Mouse (Mus musculus) adrenal gland, postnatal 4 days (tissue): Measurements from ENCODE around the gene Srsf6. TPM values are rescaled to one million over a fixed set of nuclear protein-coding genes. Genes with fewer than 3 reads are reported as not detected.
"Not testable (repeated sequence)": the region's sequence is repeated elsewhere in the genome, so short reads cannot be mapped to it uniquely, and the experiment has no call there.

Experiments used
- DNase-seq, 2 experiments: peaks; one replicate each; pipeline ENCODE4 v3.0.0; 2021 to 2022; ENCODE audit warnings: low spot score in 2 of 2, mixed read lengths in 2 of 2
- long read RNA-seq, 2 experiments: library from polyadenylated mRNA; stranded (forward); transcript quantifications; one replicate each; pipeline ENCODE4 v2.0.0; 2021
- total RNA-seq, 2 experiments: library from RNA; stranded (reverse); gene quantifications; 2 replicates each; pipeline ENCODE4 v1.2.3; 2021

Gene Srsf6
- 100 to 1,000 TPM; 244 to 280 TPM for total RNA-seq
- long read RNA-seq, experiment 1, transcript Srsf6-203 (6 exons, 3,527 nt): major isoform, 101 of 122 reads
- long read RNA-seq, experiment 1, transcript Srsf6-201 (7 exons, 1,666 nt): minor isoform, 7 of 122 reads
- long read RNA-seq, experiment 1, partial matches to known transcripts: 11 of 122 reads
- long read RNA-seq, experiment 1, other reads (novel, unspliced or antisense): 3 of 122 reads
- long read RNA-seq, experiment 2, transcript Srsf6-203 (6 exons, 3,527 nt): major isoform, 179 of 217 reads
- long read RNA-seq, experiment 2, transcript Srsf6-201 (7 exons, 1,666 nt): minor isoform, 12 of 217 reads
- long read RNA-seq, experiment 2, partial matches to known transcripts: 7 of 217 reads
- long read RNA-seq, experiment 2, other reads (novel, unspliced or antisense): 19 of 217 reads

DNA sequence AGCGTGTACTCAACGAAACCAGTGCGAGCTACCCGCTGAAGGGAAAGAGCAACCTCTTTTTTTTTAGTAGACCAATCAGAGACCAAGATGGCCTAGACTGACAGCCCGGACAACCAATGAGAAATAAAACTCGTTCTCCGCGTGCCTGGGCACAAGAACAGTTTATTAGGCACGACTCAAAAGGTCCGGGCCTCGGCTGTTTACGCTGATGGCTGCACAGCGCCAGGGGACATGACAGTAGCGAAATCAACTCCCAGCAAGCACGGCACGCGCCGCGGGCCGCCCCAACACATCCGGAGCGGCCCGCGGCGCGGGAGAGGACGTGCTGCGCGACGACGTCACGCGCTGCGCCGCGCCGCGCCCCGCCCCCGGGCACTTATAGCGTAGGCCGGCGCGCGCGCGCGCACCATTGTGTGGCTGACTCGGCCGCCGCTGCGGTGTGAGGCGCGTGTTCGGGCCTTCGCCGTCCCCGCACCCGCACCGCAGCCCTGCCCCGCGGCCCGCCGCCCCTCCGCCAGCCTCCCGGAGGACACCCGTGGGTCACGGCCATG, at the start of gene Srsf6:
TSS of gene Srsf6 (plus strand) at position 406 of the 551 bp plus-strand sequence.
- peak; percentile 74 to 80 for DNase-seq

- no peak for DNase-seq
Observed at GRCm38 (mm10) chr2:162884101-162884500, 47.2 kb upstream of the Srsf6 start.

DNA sequence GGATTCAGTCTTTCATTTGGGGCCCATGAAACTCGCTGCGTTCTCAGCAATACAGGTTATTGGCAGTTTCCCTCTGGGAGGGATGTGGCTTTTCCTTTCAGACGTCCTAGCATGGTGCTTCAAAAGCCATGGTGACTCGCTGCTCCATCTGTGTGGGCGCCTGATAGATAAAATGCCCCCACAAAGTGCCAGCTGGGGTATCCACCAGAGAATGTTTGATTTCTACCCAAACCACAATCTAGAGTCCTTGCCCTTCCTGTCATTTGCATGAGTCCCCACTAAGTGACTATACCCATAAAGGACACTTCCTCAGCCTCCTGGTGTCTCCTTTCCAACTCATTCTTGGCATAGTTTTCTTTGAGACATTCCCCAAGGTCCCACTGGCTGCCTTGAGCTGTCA, 44.2 kb upstream of the Srsf6 start:
- DNase-seq: no peak

DNA sequence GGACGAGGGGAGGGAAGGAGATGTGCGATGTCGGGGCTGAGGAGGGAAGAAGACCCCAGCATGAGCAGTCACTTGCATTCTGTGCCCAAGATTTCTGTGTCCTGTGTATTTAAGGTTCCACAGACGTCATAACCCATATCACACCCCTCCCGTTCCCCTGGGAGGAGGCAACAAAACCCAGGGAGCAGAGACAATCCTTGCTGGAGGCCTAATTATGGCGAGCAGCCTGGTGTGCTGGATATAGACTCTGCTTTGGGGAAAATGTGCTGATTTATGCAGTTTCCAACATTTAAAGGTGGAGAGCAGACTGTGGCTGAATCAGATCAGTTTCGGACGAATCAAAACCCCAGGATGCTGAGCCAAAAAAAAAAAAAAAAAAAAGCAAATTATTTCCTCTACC, 42.7 kb upstream of the Srsf6 start:
- no peak for DNase-seq

- no peak for DNase-seq
Observed at GRCm38 (mm10) chr2:162889191-162889590, 42.1 kb upstream of the Srsf6 start.

- DNase-seq: no peak
Observed at GRCm38 (mm10) chr2:162889731-162890130, 41.6 kb upstream of the Srsf6 start.

DNA sequence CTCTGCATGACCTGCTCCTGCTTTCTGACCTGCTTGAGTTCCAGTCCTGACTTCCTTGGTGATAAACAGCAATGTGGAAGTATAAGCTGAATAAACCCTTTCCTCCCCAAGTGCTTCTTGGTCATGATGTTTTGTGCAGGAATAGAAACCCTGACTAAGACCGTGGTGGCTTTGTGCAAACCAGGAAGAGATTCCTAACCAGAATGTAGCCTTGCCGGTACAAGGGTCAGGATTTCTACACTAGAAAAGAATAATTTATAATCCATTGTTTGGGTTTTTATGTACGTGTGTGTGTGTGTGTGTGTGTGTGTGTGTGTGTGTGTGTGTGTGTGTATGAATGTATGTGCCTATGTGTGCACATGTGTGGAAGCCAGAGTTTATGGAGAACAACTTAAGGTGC, 38.3 kb upstream of the Srsf6 start:
- not testable (repeated sequence) for DNase-seq

DNA sequence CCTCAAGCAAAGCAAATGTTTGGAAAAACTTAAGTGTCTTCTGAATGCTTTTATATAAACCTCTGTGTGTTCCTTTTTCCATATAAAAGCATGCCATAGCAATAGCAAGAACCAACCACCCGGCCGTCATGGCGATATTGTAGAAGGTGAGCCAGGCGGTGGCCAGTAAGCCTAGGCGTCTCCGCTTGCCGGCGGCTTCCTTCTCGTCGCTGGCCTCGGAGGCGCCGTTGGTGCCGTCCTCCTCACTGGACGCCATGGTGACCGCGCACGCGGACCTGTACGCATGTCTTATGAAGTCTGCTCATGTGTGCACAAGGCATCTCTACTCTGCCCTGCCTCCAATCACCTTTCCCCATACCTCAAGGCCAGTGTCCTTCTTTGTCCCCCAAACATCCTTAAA, 32.1 kb upstream of the Srsf6 start:
- DNase-seq: not testable (repeated sequence)

- no peak for DNase-seq
Observed at GRCm38 (mm10) chr2:162899880-162900589, 31.3 kb upstream of the Srsf6 start.

DNA sequence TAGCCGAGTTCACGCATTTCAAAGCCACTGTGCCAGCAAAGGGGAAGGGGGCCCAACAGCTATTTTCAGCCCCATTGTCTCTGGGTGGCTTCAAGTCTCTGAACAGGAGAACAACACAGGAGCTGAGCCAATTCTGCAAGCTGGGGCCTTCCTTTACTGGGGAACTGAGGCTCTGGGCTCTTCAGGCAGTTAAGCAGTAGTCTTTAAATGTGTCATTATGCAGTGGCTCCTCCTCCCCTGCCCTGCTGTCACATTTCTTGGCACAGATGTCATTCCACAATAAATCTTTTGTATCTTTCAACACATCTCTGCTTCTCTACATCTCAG, 30.8 kb upstream of the Srsf6 start:
- DNase-seq: no peak

DNA sequence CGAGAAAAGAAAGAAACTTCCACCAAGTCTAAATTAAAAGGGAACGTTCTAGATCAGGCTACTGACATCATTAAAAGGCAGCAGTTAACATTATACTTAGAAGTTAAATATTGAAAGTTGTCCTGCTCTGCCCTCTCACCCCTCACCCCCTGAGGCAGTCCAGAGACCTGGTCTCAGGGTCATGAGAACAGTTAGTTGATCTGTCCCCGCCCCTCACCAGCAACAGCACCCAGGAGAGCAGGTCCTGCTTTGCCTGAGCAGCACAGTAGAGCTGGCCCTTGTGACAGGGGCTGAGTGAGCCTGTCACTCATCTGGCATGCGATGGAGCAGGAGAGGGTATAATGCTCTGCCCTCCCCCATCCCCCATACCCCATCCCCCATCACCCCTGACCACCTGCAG, 25.4 kb upstream of the Srsf6 start:
- DNase-seq: no peak

DNA sequence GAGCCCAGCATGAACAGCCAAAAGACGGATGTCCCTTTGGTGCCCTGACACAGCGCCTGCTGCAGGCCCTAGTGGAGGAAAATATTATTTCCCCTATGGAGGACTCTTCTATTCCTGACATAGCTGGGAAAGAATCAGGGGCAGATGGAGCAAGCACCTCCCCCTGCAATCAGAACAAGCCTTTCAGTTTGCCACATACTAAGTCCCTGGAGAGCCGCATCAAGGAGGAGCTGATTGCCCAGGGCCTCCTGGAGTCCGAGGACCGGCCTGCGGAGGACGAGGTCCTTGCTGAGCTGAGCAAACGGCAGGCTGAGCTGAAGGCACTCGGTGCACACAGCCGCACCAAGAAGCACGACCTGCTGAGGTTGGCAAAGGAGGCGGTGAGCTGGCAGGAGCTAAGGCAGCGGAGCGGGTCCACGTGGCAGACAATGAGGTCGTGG, 23.3 kb upstream of the Srsf6 start:
- no peak for DNase-seq

GRCm38 (mm10) chr2:162914040-162914439, 17.3 kb upstream of the Srsf6 start:
- DNase-seq: no peak

DNA sequence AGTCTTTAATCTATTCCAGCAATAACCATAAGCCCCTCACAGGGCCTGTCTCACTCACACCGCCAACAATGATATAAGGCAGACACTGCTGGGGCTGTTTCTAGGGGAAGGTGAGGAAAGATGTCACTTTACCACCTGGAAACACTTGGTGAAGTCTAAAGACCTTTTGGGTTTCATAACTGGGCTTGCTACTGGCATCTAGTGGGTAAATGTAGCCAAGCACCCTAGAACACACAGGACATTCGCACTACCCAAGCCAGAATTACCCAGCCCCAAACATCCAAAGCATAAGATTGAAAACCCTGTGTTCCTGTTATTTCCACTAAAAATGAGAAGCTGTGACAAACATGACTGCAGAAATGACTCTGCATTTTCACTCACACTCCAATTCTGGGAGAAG, 16.8 kb upstream of the Srsf6 start:
- no peak for DNase-seq

DNA sequence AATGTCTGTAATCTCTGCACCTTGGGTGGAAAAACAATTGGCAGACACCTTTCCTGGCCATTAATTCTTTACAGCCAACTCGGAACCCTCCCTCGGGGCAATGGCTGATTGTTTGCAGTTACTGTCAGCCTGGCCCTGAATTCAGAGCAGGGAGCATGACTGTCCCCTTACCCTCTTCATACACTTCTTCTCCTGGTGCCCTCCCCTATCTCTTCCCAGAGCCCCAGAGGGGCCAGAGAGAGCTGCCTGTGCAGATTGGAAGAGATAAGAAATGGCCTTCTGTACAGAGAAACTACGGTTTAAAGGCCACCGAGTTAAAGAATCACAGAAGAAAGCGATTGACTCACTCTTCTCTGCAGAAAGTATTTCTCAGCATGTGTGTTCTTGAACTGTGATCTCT, 11.4 kb upstream of the Srsf6 start:
- DNase-seq: no peak

- no peak for DNase-seq
Observed at GRCm38 (mm10) chr2:162922183-162922582, 9.1 kb upstream of the Srsf6 start.

DNA sequence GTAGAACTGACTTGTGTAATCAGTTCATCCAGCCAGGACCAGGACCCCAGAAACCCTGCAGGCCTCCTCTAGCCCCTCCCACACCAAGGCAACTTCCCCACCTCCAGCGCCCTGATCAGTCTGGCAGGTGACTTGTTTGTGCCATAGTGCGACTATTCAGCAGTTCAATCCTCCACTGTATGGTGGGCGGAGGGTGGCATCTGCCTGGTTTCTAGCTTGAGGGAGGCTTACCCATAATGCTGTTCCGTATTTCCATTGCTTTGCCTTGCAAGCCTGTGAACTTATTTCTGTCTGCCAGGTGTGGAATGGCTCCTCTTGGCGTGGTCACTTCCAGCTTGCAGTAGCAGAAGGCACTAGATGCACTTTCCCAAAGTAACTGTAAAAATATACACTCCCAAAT, 8.5 kb upstream of the Srsf6 start:
- DNase-seq: no peak

GRCm38 (mm10) chr2:162924126-162924525, 7.2 kb upstream of the Srsf6 start:
- DNase-seq: no peak

GRCm38 (mm10) chr2:162927918-162928585, 3.3 kb upstream of the Srsf6 start:
- no peak for DNase-seq

- DNase-seq: no peak
Observed at GRCm38 (mm10) chr2:162929704-162930103, 1.6 kb upstream of the Srsf6 start.

DNA sequence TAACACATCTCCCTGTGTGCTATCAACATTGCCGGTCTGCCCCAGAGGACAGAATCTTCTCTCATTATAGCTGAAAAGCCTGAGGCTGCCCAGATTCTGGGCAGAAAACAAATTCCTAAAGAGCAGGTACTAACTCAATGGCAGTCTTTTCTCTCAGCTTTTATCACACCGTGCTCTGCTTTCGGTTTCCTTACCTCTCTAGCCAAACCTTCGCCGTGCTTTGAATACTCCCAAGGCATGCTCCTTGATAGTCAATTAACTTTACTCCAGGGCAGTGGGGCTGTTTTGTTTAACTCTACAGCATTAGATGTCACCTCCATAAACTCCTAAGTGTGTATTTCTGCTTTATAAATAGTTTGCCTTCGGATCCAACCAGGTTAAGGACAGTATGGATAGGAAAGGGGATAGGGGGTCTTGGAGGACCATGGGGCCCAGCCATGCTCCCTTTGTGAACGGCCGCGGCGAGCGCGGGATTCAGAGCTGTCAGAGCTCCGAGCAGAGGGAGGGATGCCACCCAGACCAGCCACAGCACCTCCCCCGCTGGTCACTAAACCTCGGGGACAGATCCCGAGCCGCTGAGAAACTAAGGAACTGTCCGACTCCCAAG, 709 bp upstream of the Srsf6 start:
- no peak for DNase-seq
